Mouse (Mus musculus): ENCODE measurements around the gene Olfr961. TPM values are rescaled to one million over a fixed set of nuclear protein-coding genes. Genes with fewer than 3 reads are reported as not detected.

The Olfr961 gene
- polyA plus RNA-seq, 1 experiment from 2014 or later: not detected

DNA sequence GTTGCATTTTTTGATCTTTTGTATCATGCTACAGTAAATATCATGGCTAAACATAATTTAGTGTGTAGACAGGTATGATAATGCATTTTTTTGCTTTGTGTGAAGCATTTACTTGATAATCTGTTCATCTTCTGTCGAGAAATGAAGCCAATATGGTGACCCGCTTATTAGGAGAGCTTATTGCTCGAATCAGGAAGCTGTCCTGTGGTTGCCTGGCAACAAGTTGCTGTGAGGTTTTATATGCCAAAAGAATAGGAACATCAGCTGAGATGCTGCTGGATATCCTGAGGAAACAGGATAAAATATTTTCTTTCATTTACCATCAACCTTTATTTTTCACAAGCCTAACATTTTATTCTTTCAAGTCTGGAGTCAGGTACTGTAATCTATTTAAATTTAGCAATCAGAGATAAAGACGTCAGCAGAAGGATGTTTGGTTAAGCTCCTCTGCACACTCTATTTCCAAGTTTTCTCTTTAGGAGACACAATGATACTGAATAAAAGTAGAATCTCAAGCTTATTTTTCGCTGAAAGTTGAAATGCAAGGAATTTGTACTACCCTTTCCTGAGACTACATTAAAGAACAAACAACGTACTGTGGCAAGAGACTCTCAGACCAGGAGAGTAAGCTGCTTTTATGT lies 10.0 kb downstream of the Olfr961 start:
- no peak for DNase-seq (ENCODE audit: extremely low spot score, low spot score)
- Histone ChIP-seq H3K27me3 (ENCODE audit: poor library complexity, severe bottlenecking) (no peaks in the 10 kb centered on the region), H3K4me1 (no peaks in the 10 kb centered on the region), H3K36me3 (replicated peaks) (no peaks in the 10 kb centered on the region), H3K9me3 (no peaks in the 10 kb centered on the region), H3K4me3 (no peak overlapping the region), H3K27ac (no peak overlapping the region)
- WGBS: 85% methylated on average over 6 of the region's 6 CpGs

- no peaks in the 10 kb centered on the region for H3K4me1 ChIP-seq
- H3K36me3 ChIP-seq (replicated peaks): no peaks in the 10 kb centered on the region
- H3K27ac ChIP-seq: no peak within 1 kb of the TSS
- DNase-seq (ENCODE audit: extremely low spot score, low spot score): no peak
- H3K4me3 ChIP-seq: no peak within 1 kb of the TSS
- H3K27me3 ChIP-seq (ENCODE audit: poor library complexity, severe bottlenecking): no peaks in the 10 kb centered on the region
- H3K9me3 ChIP-seq: peaks cover under 1% of the 10 kb centered on the region; the same call in 1 of the 2 replicates
- 85% methylated on average over 1 of the region's 1 CpGs for WGBS
Measured at GRCm38 (mm10) chr9:39666905-39667304, 22.0 kb downstream of the Olfr961 start, which contains the start of gene Olfr963. Gene Olfr963, plus strand, starts transcription at chr9:39667205.

- Histone ChIP-seq H3K27me3 (ENCODE audit: poor library complexity, severe bottlenecking) (no peaks in the 10 kb centered on the region), H3K36me3 (replicated peaks) (no peaks in the 10 kb centered on the region), H3K9me3 (no peaks in the 10 kb centered on the region), H3K4me3 (no peak overlapping the region), H3K27ac (no peak overlapping the region), H3K4me1 (no peaks in the 10 kb centered on the region)
- DNase-seq (ENCODE audit: extremely low spot score, low spot score): no peak
- 89% methylated on average over 2 of the region's 2 CpGs for WGBS
Measured at GRCm38 (mm10) chr9:39669723-39670122, 24.8 kb downstream of the Olfr961 start.

DNA sequence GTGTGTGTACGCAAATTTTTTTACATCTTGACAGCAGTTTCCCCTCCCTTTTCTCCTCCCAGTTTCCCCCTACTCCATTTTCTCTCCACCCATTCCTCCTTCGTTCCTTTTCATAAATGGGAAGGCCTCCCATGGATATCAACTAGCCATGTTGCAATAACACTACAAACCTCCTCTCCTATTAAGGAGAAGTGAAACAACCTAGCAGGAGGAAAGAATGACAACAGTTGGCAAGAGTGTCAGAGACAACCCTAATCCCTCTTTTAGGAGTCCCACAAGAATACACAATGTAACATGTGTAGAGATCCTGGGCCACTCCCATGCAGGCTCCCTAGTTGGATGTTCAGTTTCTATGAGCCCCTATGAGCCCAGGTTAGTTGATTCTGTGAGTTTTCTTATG lies 29.9 kb downstream of the Olfr961 start:
- H3K27me3 ChIP-seq (ENCODE audit: poor library complexity, severe bottlenecking): no peaks in the 10 kb centered on the region
- H3K4me1 ChIP-seq: no peaks in the 10 kb centered on the region
- no peak for DNase-seq (ENCODE audit: extremely low spot score, low spot score)
- 82% methylated on average over 2 of the region's 2 CpGs for WGBS
- no peak overlapping the region for H3K4me3 ChIP-seq
- no peaks in the 10 kb centered on the region for H3K36me3 ChIP-seq (replicated peaks)
- no peak overlapping the region for H3K27ac ChIP-seq
- H3K9me3 ChIP-seq: no peaks in the 10 kb centered on the region

- 92% methylated on average over 2 of the region's 2 CpGs for WGBS
- no peaks in the 10 kb centered on the region for H3K9me3 ChIP-seq
- no peak overlapping the region for H3K4me3 ChIP-seq
- no peaks in the 10 kb centered on the region for H3K36me3 ChIP-seq (replicated peaks)
- DNase-seq (ENCODE audit: extremely low spot score, low spot score): no peak
- H3K4me1 ChIP-seq: no peaks in the 10 kb centered on the region
- H3K27me3 ChIP-seq (ENCODE audit: poor library complexity, severe bottlenecking): no peaks in the 10 kb centered on the region
- no peak overlapping the region for H3K27ac ChIP-seq
Measured at GRCm38 (mm10) chr9:39678557-39678956, 33.7 kb downstream of the Olfr961 start.

DNA sequence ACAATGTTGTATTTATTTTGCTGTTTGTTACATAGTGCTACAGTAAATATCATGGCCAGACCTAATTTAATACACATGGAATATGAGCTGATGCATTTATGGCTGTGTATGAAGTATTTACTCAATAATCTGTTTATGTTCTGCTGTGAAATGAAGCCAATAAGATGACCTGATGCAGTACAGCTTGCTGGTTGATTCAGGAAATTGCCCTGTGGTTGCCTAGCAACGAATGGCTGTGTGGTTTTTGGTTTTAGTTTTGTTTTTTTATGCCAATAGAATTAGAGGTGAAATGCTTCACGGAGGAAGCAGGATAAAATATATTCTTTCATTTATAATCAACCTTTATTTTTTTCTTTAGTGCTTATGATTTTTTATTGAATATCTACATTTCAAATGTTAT lies 34.4 kb downstream of the Olfr961 start:
- no peaks in the 10 kb centered on the region for H3K27me3 ChIP-seq (ENCODE audit: poor library complexity, severe bottlenecking)
- no peaks in the 10 kb centered on the region for H3K36me3 ChIP-seq (replicated peaks)
- H3K4me3 ChIP-seq: no peak overlapping the region
- no peaks in the 10 kb centered on the region for H3K9me3 ChIP-seq
- no peak for DNase-seq (ENCODE audit: extremely low spot score, low spot score)
- no peaks in the 10 kb centered on the region for H3K4me1 ChIP-seq
- WGBS: 82% methylated on average over 2 of the region's 2 CpGs
- H3K27ac ChIP-seq: no peak overlapping the region

Other genes with a start within 250 kb of the Olfr961 start
- not detected in 2 replicates for gene Olfr952, start 217.9 kb upstream of the Olfr961 start, polyA plus RNA-seq (2016; fragmentation: Nextera tagmentation; extraction: Ambion mirVana)
- not detected in 2 replicates for gene Olfr954, start 188.4 kb upstream of the Olfr961 start, polyA plus RNA-seq (2016; fragmentation: Nextera tagmentation; extraction: Ambion mirVana)
- gene Olfr955, start 173.1 kb upstream of the Olfr961 start, polyA plus RNA-seq (2016; fragmentation: Nextera tagmentation; extraction: Ambion mirVana): not detected in 2 replicates
- gene Olfr44, start 151.1 kb upstream of the Olfr961 start, polyA plus RNA-seq (2016; fragmentation: Nextera tagmentation; extraction: Ambion mirVana): not detected in 2 replicates
- gene Olfr957, start 129.3 kb upstream of the Olfr961 start, polyA plus RNA-seq (2016; fragmentation: Nextera tagmentation; extraction: Ambion mirVana): not detected in 2 replicates
- gene Olfr958, start 91.0 kb upstream of the Olfr961 start, polyA plus RNA-seq (2016; fragmentation: Nextera tagmentation; extraction: Ambion mirVana): not detected in 2 replicates
- not detected in 2 replicates for gene Olfr959, start 69.5 kb upstream of the Olfr961 start, polyA plus RNA-seq (2016; fragmentation: Nextera tagmentation; extraction: Ambion mirVana)
- gene AW551984, start 40.7 kb upstream of the Olfr961 start, polyA plus RNA-seq (2016; fragmentation: Nextera tagmentation; extraction: Ambion mirVana): 4.0 and 4.2 TPM in 2 replicates
- not detected in 2 replicates for gene Olfr148, start 34.4 kb upstream of the Olfr961 start, polyA plus RNA-seq (2016; fragmentation: Nextera tagmentation; extraction: Ambion mirVana)
- not detected in 2 replicates for gene Olfr960, start 23.7 kb upstream of the Olfr961 start, polyA plus RNA-seq (2016; fragmentation: Nextera tagmentation; extraction: Ambion mirVana)
- not detected in 2 replicates for gene Olfr963, start 22.1 kb downstream of the Olfr961 start, polyA plus RNA-seq (2016; fragmentation: Nextera tagmentation; extraction: Ambion mirVana)
- gene Olfr149, start 62.0 kb downstream of the Olfr961 start, polyA plus RNA-seq (2016; fragmentation: Nextera tagmentation; extraction: Ambion mirVana): not detected in 2 replicates
- not detected in 2 replicates for gene Olfr965, start 66.3 kb downstream of the Olfr961 start, polyA plus RNA-seq (2016; fragmentation: Nextera tagmentation; extraction: Ambion mirVana)
- not detected in 2 replicates for gene Olfr150, start 85.9 kb downstream of the Olfr961 start, polyA plus RNA-seq (2016; fragmentation: Nextera tagmentation; extraction: Ambion mirVana)
- not detected in 2 replicates for gene Olfr967, start 101.2 kb downstream of the Olfr961 start, polyA plus RNA-seq (2016; fragmentation: Nextera tagmentation; extraction: Ambion mirVana)
- not detected in 2 replicates for gene Olfr968, start 138.2 kb downstream of the Olfr961 start, polyA plus RNA-seq (2016; fragmentation: Nextera tagmentation; extraction: Ambion mirVana)
- gene Olfr969, start 145.9 kb downstream of the Olfr961 start, polyA plus RNA-seq (2016; fragmentation: Nextera tagmentation; extraction: Ambion mirVana): not detected in 2 replicates
- gene Olfr970, start 163.8 kb downstream of the Olfr961 start, polyA plus RNA-seq (2016; fragmentation: Nextera tagmentation; extraction: Ambion mirVana): not detected in 2 replicates
- not detected in 2 replicates for gene Olfr971, start 191.8 kb downstream of the Olfr961 start, polyA plus RNA-seq (2016; fragmentation: Nextera tagmentation; extraction: Ambion mirVana)
- not detected in 2 replicates for gene Olfr972, start 221.3 kb downstream of the Olfr961 start, polyA plus RNA-seq (2016; fragmentation: Nextera tagmentation; extraction: Ambion mirVana)

Data from forebrain, embryonic 10.5 days (tissue).